Mouse (Mus musculus): ENCODE results near the gene C2. TPM values are rescaled to one million over a fixed set of nuclear protein-coding genes. Genes with fewer than 3 reads are reported as not detected.

Gene C2
- total RNA-seq (2021): 1 to 10 TPM; 2.5 to 2.9 TPM
- long read RNA-seq, experiment 1, partial matches to known transcripts: 1 of 1 reads
- long read RNA-seq, experiment 1, other reads (novel, unspliced or antisense): 0 of 1 reads
- long read RNA-seq, experiment 2, partial matches to known transcripts: 0 of 1 reads
- long read RNA-seq, experiment 2, other reads (novel, unspliced or antisense): 1 of 1 reads

GRCm38 (mm10) chr17:34898160-34898586, at the start of gene C2, which contains the start of gene Ehmt2:
Gene C2, minus strand, starts transcription at chr17:34898265.
Gene Ehmt2, plus strand, starts transcription at chr17:34898469.
- peak; percentile 78 to 82 for DNase-seq (ENCODE audit: low spot score in 2 of 2)
- intact Hi-C loops (cut with DNase I): loop anchor here (5.0 kb wide), 1 partner anchor 41 kb away; no protein-coding TSS in a partner anchor

GRCm38 (mm10) chr17:34947606-34948005, 49.5 kb upstream of the C2 start:
- no peak for DNase-seq (ENCODE audit: low spot score in 2 of 2)
- intact Hi-C loops (cut with DNase I): loop anchor here (5.0 kb wide), 1 partner anchor 95 kb away; the partner anchor contains the start of genes Nelfe and Skiv2l

- intact Hi-C loops (cut with DNase I): loop anchor here (5.0 kb wide), 1 partner anchor 94 kb away; the partner anchor contains the start of genes Nelfe and Skiv2l
- DNase-seq (ENCODE audit: low spot score in 2 of 2): no peak
Observed at GRCm38 (mm10) chr17:34946486-34947140, 48.5 kb upstream of the C2 start.

- no peak for DNase-seq (ENCODE audit: low spot score in 2 of 2)
- intact Hi-C loops (cut with DNase I): no loop called here
Observed at GRCm38 (mm10) chr17:34944362-34944761, 46.3 kb upstream of the C2 start.

- intact Hi-C loops (cut with DNase I): no loop called here
- DNase-seq (ENCODE audit: low spot score in 2 of 2): no peak
Observed at GRCm38 (mm10) chr17:34943128-34943815, 45.2 kb upstream of the C2 start.

GRCm38 (mm10) chr17:34941344-34942041, 43.4 kb upstream of the C2 start:
- no peak for DNase-seq (ENCODE audit: low spot score in 2 of 2)
- intact Hi-C loops (cut with DNase I): no loop called here

- no peak for DNase-seq (ENCODE audit: low spot score in 2 of 2)
- intact Hi-C loops (cut with DNase I): no loop called here
Observed at GRCm38 (mm10) chr17:34937960-34938505, 40.0 kb upstream of the C2 start.

GRCm38 (mm10) chr17:34934830-34935229, 36.8 kb upstream of the C2 start:
- no peak for DNase-seq (ENCODE audit: low spot score in 2 of 2)
- intact Hi-C loops (cut with DNase I): no loop called here

GRCm38 (mm10) chr17:34934031-34934430, 36.0 kb upstream of the C2 start:
- intact Hi-C loops (cut with DNase I): no loop called here
- DNase-seq (ENCODE audit: low spot score in 2 of 2): no peak

- DNase-seq (ENCODE audit: low spot score in 2 of 2): no peak
- intact Hi-C loops (cut with DNase I): no loop called here
Observed at GRCm38 (mm10) chr17:34932287-34932686, 34.2 kb upstream of the C2 start.

- DNase-seq (ENCODE audit: low spot score in 2 of 2): peak in 1 of 2 experiments; percentile 48
- intact Hi-C loops (cut with DNase I): no loop called here
Observed at GRCm38 (mm10) chr17:34931735-34932098, 33.7 kb upstream of the C2 start.

- intact Hi-C loops (cut with DNase I): no loop called here
- DNase-seq (ENCODE audit: low spot score in 2 of 2): peak; percentile 98 to 99
Observed at GRCm38 (mm10) chr17:34931061-34931734, 33.1 kb upstream of the C2 start, which contains the start of gene Neu1. Gene Neu1, plus strand, starts transcription at chr17:34931253.

GRCm38 (mm10) chr17:34928841-34929240, 30.8 kb upstream of the C2 start:
- intact Hi-C loops (cut with DNase I): no loop called here

GRCm38 (mm10) chr17:34927306-34928019, 29.4 kb upstream of the C2 start:
- intact Hi-C loops (cut with DNase I): no loop called here

More at GRCm38 (mm10) chr17:34928841-34929240, 30.8 kb upstream of the C2 start:
- DNase-seq (ENCODE audit: low spot score in 2 of 2): no peak

GRCm38 (mm10) chr17:34924258-34924657, 26.2 kb upstream of the C2 start:
- no peak for DNase-seq (ENCODE audit: low spot score in 2 of 2)
- intact Hi-C loops (cut with DNase I): loop anchor here (5.0 kb wide), 1 partner anchor 58 kb away; the partner anchor contains the start of gene Lsm2

More at GRCm38 (mm10) chr17:34927306-34928019, 29.4 kb upstream of the C2 start:
- peak; percentile 31 to 38 for DNase-seq (ENCODE audit: low spot score in 2 of 2)

GRCm38 (mm10) chr17:34922939-34923338, 24.9 kb upstream of the C2 start:
- no peak for DNase-seq (ENCODE audit: low spot score in 2 of 2)
- intact Hi-C loops (cut with DNase I): loop anchor here (5.0 kb wide), 1 partner anchor 59 kb away; the partner anchor contains the start of gene Lsm2

GRCm38 (mm10) chr17:34917188-34917587, 19.1 kb upstream of the C2 start:
- no peak for DNase-seq (ENCODE audit: low spot score in 2 of 2)
- intact Hi-C loops (cut with DNase I): no loop called here

GRCm38 (mm10) chr17:34916316-34916715, 18.3 kb upstream of the C2 start:
- intact Hi-C loops (cut with DNase I): no loop called here
- DNase-seq (ENCODE audit: low spot score in 2 of 2): no peak
